Mouse (Mus musculus) heart, embryonic 14.5 days (tissue): ENCODE data around the gene Igsf6. TPM values are rescaled to one million over a fixed set of nuclear protein-coding genes. Genes with fewer than 3 reads are reported as not detected.

Experiments
- ATAC-seq: fragments of 200-750 bp; cut with Nextera tagmentation; 2 replicates; pipeline ENCODE4 v1.8.0; 2017; ENCODE audit warnings: low read depth, moderate TSS enrichment; ENCODE audit not compliant: insufficient number of reproducible peaks, insufficient read depth, low FRiP score
- H3K27ac ChIP-seq, 2 experiments: fragments of 200-500 bp in 1 of 2; fragments of 300-500 bp in 1 of 2; sonication (generic) in 1 of 2; replicated peaks in 1 of 2; 2 replicates each; pipeline ENCODE4 v1.5.1; 2012 to 2014; ENCODE audit warnings: low read depth in 2 of 2, low read length in 2 of 2, control low read depth in 1 of 2, mild to moderate bottlenecking in 1 of 2, mixed read lengths in 1 of 2; ENCODE audit not compliant: control insufficient read depth in 1 of 2, insufficient read depth in 1 of 2
- H3K27me3 ChIP-seq: fragments of 300-500 bp; sonication (generic); 2 replicates; pipeline ENCODE4 v1.6.1; 2014; ENCODE audit warnings: mild to moderate bottlenecking, low read length, control low read depth; ENCODE audit not compliant: control insufficient read depth, insufficient read depth
- H3K36me3 ChIP-seq: fragments of 300-500 bp; sonication (generic); 2 replicates; pipeline ENCODE4 v1.6.1; 2014; ENCODE audit warnings: mild to moderate bottlenecking, control low read depth, low read length, mixed read lengths; ENCODE audit not compliant: control insufficient read depth, insufficient read depth
- H3K4me1 ChIP-seq, 2 experiments: fragments of 200-500 bp in 1 of 2; fragments of 300-500 bp in 1 of 2; sonication (generic) in 1 of 2; 2 replicates each; pipeline ENCODE4 v1.6.1; 2012 to 2014; ENCODE audit warnings: low read length in 2 of 2, control low read depth in 1 of 2, mixed read lengths in 1 of 2; ENCODE audit not compliant: control insufficient read depth in 2 of 2, insufficient read depth in 2 of 2
- H3K4me2 ChIP-seq: fragments of 300-500 bp; sonication (generic); 2 replicates; pipeline ENCODE4 v1.6.1; 2014; ENCODE audit warnings: mild to moderate bottlenecking, low read length
- H3K4me3 ChIP-seq, 2 experiments: fragments of 200-500 bp in 1 of 2; fragments of 300-500 bp in 1 of 2; sonication (generic) in 1 of 2; 2 replicates each; pipeline ENCODE4 v1.5.1; 2012 to 2014; ENCODE audit warnings: low read length in 2 of 2, mild to moderate bottlenecking in 2 of 2, control low read depth in 1 of 2, low read depth in 1 of 2, moderate library complexity in 1 of 2; ENCODE audit not compliant: control insufficient read depth in 1 of 2, insufficient read depth in 1 of 2
- H3K9ac ChIP-seq: fragments of 300-500 bp; sonication (generic); 2 replicates; pipeline ENCODE4 v1.6.1; 2014; ENCODE audit warnings: mild to moderate bottlenecking, low read length
- H3K9me3 ChIP-seq: fragments of 300-500 bp; sonication (generic); 2 replicates; pipeline ENCODE4 v1.6.1; 2016; ENCODE audit warnings: low read length, control low read depth; ENCODE audit not compliant: control insufficient read depth
- WGBS: fragments of 180-500 bp; shearing (Covaris S2); extraction: QIAGEN DNeasy Blood & Tissue Kit; methylation state at CpG from one replicate; pipeline ENCODE4 v1.1.7; 2014; 5-methylcytosine and 5-hydroxymethylcytosine counted together
- polyA plus RNA-seq: library from polyadenylated mRNA; unstranded; fragments of >200 nt; fragmentation: Nextera tagmentation; extraction: Ambion mirVana; gene quantifications from 2 replicates; pipeline ENCODE4 v1.2.1, GENCODE M21; 2014

Igsf6 gene
- polyA plus RNA-seq, 1 experiment from 2014 or later, result 1.5 TPM

- Histone ChIP-seq H3K36me3 (peaks cover 29% of the 10 kb centered on the region), H3K27me3 (no peaks in the 10 kb centered on the region), H3K27ac (no peak overlapping the region), H3K9me3 (no peaks in the 10 kb centered on the region), H3K4me1 (peaks cover 10 to 20% of the 10 kb centered on the region in 2 experiments), H3K4me3 (no peak overlapping the region), H3K9ac (no peak overlapping the region), H3K4me2 (no peak overlapping the region)
- no peak for ATAC-seq
- 39% methylated on average over 5 of the region's 5 CpGs for WGBS
These were observed 3.5 kb upstream of the Igsf6 start for GRCm38 (mm10) chr7:121077829-121078228.

- Histone ChIP-seq H3K9me3 (no peaks in the 10 kb centered on the region), H3K9ac (no peak overlapping the region), H3K36me3 (peaks cover 30% of the 10 kb centered on the region), H3K4me1 (peaks cover 10 to 19% of the 10 kb centered on the region in 2 experiments), H3K4me2 (no peak overlapping the region), H3K27ac (no peak overlapping the region), H3K27me3 (no peaks in the 10 kb centered on the region), H3K4me3 (no peak overlapping the region)
- WGBS, result 89% methylated on average over 6 of the region's 6 CpGs
- ATAC-seq, result no peak
These were observed 2.9 kb upstream of the Igsf6 start for GRCm38 (mm10) chr7:121077311-121077710.

- peak overlapping the region in 1 of 2 experiments; percentile 57; a peak in 1 of 4 replicates for H3K27ac ChIP-seq
- H3K4me2 ChIP-seq, result no peak overlapping the region
- H3K27me3 ChIP-seq, result no peaks in the 10 kb centered on the region
- H3K9me3 ChIP-seq, result no peaks in the 10 kb centered on the region
- peaks cover 48% of the 10 kb centered on the region for H3K36me3 ChIP-seq
- H3K4me3 ChIP-seq, result no peak overlapping the region
- H3K4me1 ChIP-seq, result peaks cover 10 to 19% of the 10 kb centered on the region in 2 experiments
- no peak overlapping the region for H3K9ac ChIP-seq
- 58% methylated on average over 5 of the region's 5 CpGs for WGBS
- no peak for ATAC-seq
These were observed 1.0 kb upstream of the Igsf6 start for GRCm38 (mm10) chr7:121075416-121075815.

- no peak overlapping the region for H3K4me2 ChIP-seq
- no peak overlapping the region for H3K4me3 ChIP-seq
- H3K4me1 ChIP-seq, result peaks cover 10 to 19% of the 10 kb centered on the region in 2 experiments
- H3K9ac ChIP-seq, result peak overlapping the region; percentile 11; the same call in 1 of the 2 replicates
- peak; percentile 49; the same call in 1 of the 2 replicates for ATAC-seq
- 32% methylated on average over 6 of the region's 6 CpGs for WGBS
- peaks cover 53% of the 10 kb centered on the region for H3K36me3 ChIP-seq
- no peaks in the 10 kb centered on the region for H3K27me3 ChIP-seq
- H3K9me3 ChIP-seq, result no peaks in the 10 kb centered on the region
- H3K27ac ChIP-seq, result peak overlapping the region; percentile 29 to 57; a peak in 3 of 4 replicates
These were observed 529 bp upstream of the Igsf6 start for GRCm38 (mm10) chr7:121074801-121075400.

GRCm38 (mm10) chr7:121072506-121072905 is 1.9 kb downstream of the Igsf6 start:
- no peak for ATAC-seq
- Histone ChIP-seq H3K27me3 (no peaks in the 10 kb centered on the region), H3K27ac (no peak overlapping the region), H3K36me3 (peaks cover 57% of the 10 kb centered on the region), H3K4me2 (no peak overlapping the region), H3K9ac (no peak overlapping the region), H3K9me3 (no peaks in the 10 kb centered on the region), H3K4me3 (no peak overlapping the region), H3K4me1 (peaks cover 10 to 19% of the 10 kb centered on the region in 2 experiments)
- WGBS, result 74% methylated on average over 5 of the region's 5 CpGs

- Histone ChIP-seq H3K36me3 (peaks cover 48% of the 10 kb centered on the region), H3K27me3 (no peaks in the 10 kb centered on the region), H3K4me1 (peaks cover 10 to 19% of the 10 kb centered on the region in 2 experiments), H3K9me3 (no peaks in the 10 kb centered on the region), H3K4me3 (no peak overlapping the region), H3K9ac (no peak overlapping the region), H3K27ac (no peak overlapping the region), H3K4me2 (no peak overlapping the region)
- 88% methylated on average over 4 of the region's 4 CpGs for WGBS
- ATAC-seq, result no peak
These were observed 3.1 kb downstream of the Igsf6 start for GRCm38 (mm10) chr7:121071276-121071675.

- Histone ChIP-seq H3K27ac (no peak overlapping the region), H3K27me3 (no peaks in the 10 kb centered on the region), H3K4me3 (no peak overlapping the region), H3K4me2 (no peak overlapping the region), H3K9ac (no peak overlapping the region), H3K36me3 (peaks cover 21% of the 10 kb centered on the region), H3K4me1 (no peaks in the 10 kb centered on the region), H3K9me3 (no peaks in the 10 kb centered on the region)
- 54% methylated on average over 4 of the region's 4 CpGs for WGBS
- no peak for ATAC-seq
These were observed 10.1 kb downstream of the Igsf6 start for GRCm38 (mm10) chr7:121064309-121064708.
